ENCODE assay signal across 12 mouse cellular contexts in genomic region chr19:27351700-27352099, GRCm38 (mm10). TPM values are rescaled to one million over a fixed set of nuclear protein-coding genes. Genes with fewer than 3 reads are reported as not detected.
DNase-seq lines count a peak whose midpoint lies in the region; ATAC-seq and TF ChIP-seq lines count a peak whose summit lies in the region.
"Had no signal": no experiment of that assay in that cellular context is flagged by ENCODE, and none has a peak within 500 bp of the region (broad histone marks: within the 10 kb centered on the region; RNA-seq: fewer than 3 reads in every experiment).

No protein-coding gene starts in this region.

- TF ChIP-seq EP300 in lung, postnatal 0 days (IDR thresholded peaks at IDR 0.05): peak; percentile 94

- no peaks in the 10 kb centered on the region for H3K4me1 ChIP-seq in embryonic facial prominence, embryonic 14.5 days (ENCODE audit: control insufficient read depth, insufficient read depth, low read length)
- H3K4me1 ChIP-seq in embryonic facial prominence, embryonic 10.5 days: no peaks in the 10 kb centered on the region
- H3K4me1 ChIP-seq in lung, postnatal 0 days (ENCODE audit: insufficient read depth, low read depth, low read length): no peaks in the 10 kb centered on the region
- no peaks in the 10 kb centered on the region for H3K4me1 ChIP-seq in midbrain, embryonic 13.5 days (replicated peaks)
- H3K4me1 ChIP-seq: limb, embryonic 15.5 days had no signal

- H3K9ac ChIP-seq in embryonic facial prominence, embryonic 14.5 days (ENCODE audit: low read depth, low read length): no peak overlapping the region
- no peak overlapping the region for H3K9ac ChIP-seq in lung, postnatal 0 days (replicated peaks; ENCODE audit: low read depth)
- H3K9ac ChIP-seq in midbrain, embryonic 13.5 days (replicated peaks): no peak overlapping the region
- H3K9ac ChIP-seq: limb, embryonic 15.5 days had no signal

- no peaks in the 10 kb centered on the region for H3K36me3 ChIP-seq in embryonic facial prominence, embryonic 14.5 days (ENCODE audit: control insufficient read depth, insufficient read depth, low read length)
- H3K36me3 ChIP-seq in embryonic facial prominence, embryonic 10.5 days (replicated peaks): no peaks in the 10 kb centered on the region
- H3K36me3 ChIP-seq in lung, postnatal 0 days (ENCODE audit: insufficient read depth, low read length): no peaks in the 10 kb centered on the region
- no peaks in the 10 kb centered on the region for H3K36me3 ChIP-seq in midbrain, embryonic 13.5 days
- H3K36me3 ChIP-seq: limb, embryonic 15.5 days had no signal

- no peak for ATAC-seq in embryonic facial prominence, embryonic 14.5 days (ENCODE audit: low read depth)
- ATAC-seq in lung, postnatal 0 days: peak; percentile 90
- no peak for ATAC-seq in midbrain, embryonic 13.5 days
- ATAC-seq: forebrain, embryonic 16.5 days had no signal

- H3K27ac ChIP-seq in embryonic facial prominence, embryonic 14.5 days (replicated peaks; ENCODE audit: low read depth, low read length): no peak overlapping the region
- no peak overlapping the region for H3K27ac ChIP-seq in embryonic facial prominence, embryonic 10.5 days (replicated peaks)
- H3K27ac ChIP-seq in lung, postnatal 0 days (ENCODE audit: low read length): no peak overlapping the region
- H3K27ac ChIP-seq in midbrain, embryonic 13.5 days: no peak overlapping the region
- H3K27ac ChIP-seq: limb, embryonic 15.5 days had no signal

- no peak overlapping the region for H3K4me3 ChIP-seq in embryonic facial prominence, embryonic 14.5 days (ENCODE audit: low read depth, low read length)
- H3K4me3 ChIP-seq in embryonic facial prominence, embryonic 10.5 days: no peak overlapping the region
- no peak overlapping the region for H3K4me3 ChIP-seq in lung, postnatal 0 days (ENCODE audit: low read depth, low read length)
- H3K4me3 ChIP-seq in midbrain, embryonic 13.5 days (replicated peaks): no peak overlapping the region
- H3K4me3 ChIP-seq: limb, embryonic 15.5 days had no signal

- DNase-seq in embryonic facial prominence, embryonic 14.5 days (ENCODE audit: low spot score): peak; percentile 30
- DNase-seq in embryonic facial prominence, embryonic 10.5 days (ENCODE audit: low spot score): no peak
- peak; percentile 82 for DNase-seq in lung, postnatal 0 days (ENCODE audit: low spot score)
- no peak for DNase-seq in lung, adult 18-20 months
- DNase-seq in gonadal fat pad, adult 2 months (ENCODE audit: low read depth): peak; percentile 56
- peak; percentile 44 for DNase-seq in skeletal muscle tissue, adult 2 months (ENCODE audit: low read depth, low spot score)
- DNase-seq in cerebellum, postnatal 36 days: no peak
- DNase-seq: cerebellum, postnatal 14 days; kidney, adult 2 months had no signal

- WGBS in embryonic facial prominence, embryonic 14.5 days: 72% methylated on average over 6 of the region's 6 CpGs
- 84% methylated on average over 6 of the region's 6 CpGs for WGBS in embryonic facial prominence, embryonic 10.5 days
- 32% methylated on average over 6 of the region's 6 CpGs for WGBS in lung, postnatal 0 days
- WGBS in midbrain, embryonic 13.5 days: 70% methylated on average over 6 of the region's 6 CpGs

- no peak for TF ChIP-seq CTCF in lung, postnatal 0 days (IDR thresholded peaks at IDR 0.05)

- no peak overlapping the region for H3K4me2 ChIP-seq in embryonic facial prominence, embryonic 14.5 days (ENCODE audit: low read depth, low read length)
- no peak overlapping the region for H3K4me2 ChIP-seq in lung, postnatal 0 days (replicated peaks; ENCODE audit: low read depth, low read length)
- no peak overlapping the region for H3K4me2 ChIP-seq in midbrain, embryonic 13.5 days (replicated peaks)
- H3K4me2 ChIP-seq: limb, embryonic 15.5 days had no signal

- no peaks in the 10 kb centered on the region for H3K9me3 ChIP-seq in embryonic facial prominence, embryonic 14.5 days (ENCODE audit: control insufficient read depth, low read length)
- no peaks in the 10 kb centered on the region for H3K9me3 ChIP-seq in embryonic facial prominence, embryonic 10.5 days
- H3K9me3 ChIP-seq in lung, postnatal 0 days (ENCODE audit: low read length): no peaks in the 10 kb centered on the region
- no peaks in the 10 kb centered on the region for H3K9me3 ChIP-seq in midbrain, embryonic 13.5 days
- H3K9me3 ChIP-seq: limb, embryonic 15.5 days had no signal

- H3K27me3 ChIP-seq in embryonic facial prominence, embryonic 14.5 days (replicated peaks; ENCODE audit: control insufficient read depth, insufficient read depth, low read length): no peaks in the 10 kb centered on the region
- H3K27me3 ChIP-seq in embryonic facial prominence, embryonic 10.5 days (replicated peaks; ENCODE audit: low read depth, poor library complexity, severe bottlenecking): no peaks in the 10 kb centered on the region
- H3K27me3 ChIP-seq in lung, postnatal 0 days (replicated peaks; ENCODE audit: insufficient read depth, low read length): no peaks in the 10 kb centered on the region
- H3K27me3 ChIP-seq in midbrain, embryonic 13.5 days: no peaks in the 10 kb centered on the region
- H3K27me3 ChIP-seq: limb, embryonic 15.5 days had no signal

RNA-seq across cellular contexts. Expression of gene Kcnv2, which starts 29.3 kb away (rescaled TPM):
- polyA plus RNA-seq in embryonic facial prominence, embryonic 14.5 days (2014; fragmentation: Nextera tagmentation; extraction: Ambion mirVana): 0.08 TPM in 1 of 2 replicates, not detected in the other
- polyA plus RNA-seq in embryonic facial prominence, embryonic 10.5 days (2016; fragmentation: Nextera tagmentation; extraction: Ambion mirVana): 0.14 TPM in 1 of 2 replicates, not detected in the other
- 0.02 TPM in 1 of 2 replicates, not detected in the other for polyA plus RNA-seq in lung, postnatal 0 days (2015; fragmentation: Nextera tagmentation; extraction: Ambion mirVana)
- polyA plus RNA-seq in gonadal fat pad, adult 2 months (2012; rRNA removed): 0.03 TPM in 1 of 2 replicates, not detected in the other
- polyA plus RNA-seq in midbrain, embryonic 13.5 days (2015; fragmentation: Nextera tagmentation; extraction: Ambion mirVana): 0.04 TPM in 1 of 2 replicates, not detected in the other
- polyA plus RNA-seq: forebrain, embryonic 16.5 days had no signal

Comparison
In these comparisons a context has a peak if more than half of its experiments do, and no peak if none do; other contexts are left out.
1. DNase-seq: peak in embryonic facial prominence, embryonic 14.5 days (single experiment), lung, postnatal 0 days (single experiment), gonadal fat pad, adult 2 months (single experiment) and skeletal muscle tissue, adult 2 months (single experiment); none in embryonic facial prominence, embryonic 10.5 days (single experiment), lung, adult 18-20 months (0 of 2) and cerebellum, postnatal 36 days (0 of 2).